Mouse (Mus musculus) right cerebral cortex, postnatal 14 days (tissue): ENCODE data around the gene Mtmr3.

Experiments
- DNase-seq: peaks from one replicate; pipeline ENCODE4 v3.0.0; 2022

Gene Mtmr3

DNA sequence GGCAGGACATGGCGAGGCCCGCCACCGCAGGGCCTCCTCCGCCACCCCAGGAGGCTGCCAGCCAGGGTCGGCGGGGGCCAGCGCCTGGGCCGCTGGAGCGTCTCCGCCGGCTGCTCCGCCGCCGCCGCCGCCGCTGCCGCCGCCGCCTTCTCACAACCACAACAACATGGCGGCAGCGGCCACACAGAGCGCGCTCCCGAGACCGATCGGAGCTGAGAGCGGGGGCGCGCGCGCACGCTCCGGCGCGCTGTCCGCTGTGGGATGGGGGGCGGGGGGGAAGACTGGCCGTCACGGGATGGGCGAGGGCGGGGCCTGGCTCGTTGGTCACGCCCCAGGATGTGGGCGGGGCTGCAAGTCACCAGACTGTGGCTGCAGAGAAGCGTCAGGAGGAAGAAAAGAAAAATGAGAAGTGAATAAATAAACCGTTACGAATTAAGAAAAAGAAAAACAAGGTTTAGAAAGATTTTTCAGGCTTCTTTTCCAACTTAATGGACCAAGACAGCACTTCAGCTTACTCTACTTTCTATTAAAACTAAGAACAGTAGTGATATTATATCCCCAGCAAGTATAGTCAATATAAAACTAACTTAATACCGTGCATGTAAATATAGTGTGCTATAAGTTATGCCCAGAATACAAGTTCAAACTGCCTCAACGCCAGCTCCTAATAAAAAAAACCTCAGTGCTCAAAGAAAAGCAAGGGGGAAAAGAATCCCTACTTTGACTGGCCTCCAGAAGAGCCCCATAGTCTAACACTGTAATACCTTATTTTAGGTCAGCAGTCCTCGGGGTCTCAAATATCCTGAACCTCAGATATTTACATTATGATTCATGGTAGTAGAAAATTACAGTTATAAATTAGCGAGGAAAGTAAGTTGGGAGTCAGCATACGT lies at the start of gene Mtmr3:
Gene Mtmr3 (minus strand): TSS at position 256 of the 893 bp plus-strand sequence.
- peak; percentile 92 for DNase-seq

DNA sequence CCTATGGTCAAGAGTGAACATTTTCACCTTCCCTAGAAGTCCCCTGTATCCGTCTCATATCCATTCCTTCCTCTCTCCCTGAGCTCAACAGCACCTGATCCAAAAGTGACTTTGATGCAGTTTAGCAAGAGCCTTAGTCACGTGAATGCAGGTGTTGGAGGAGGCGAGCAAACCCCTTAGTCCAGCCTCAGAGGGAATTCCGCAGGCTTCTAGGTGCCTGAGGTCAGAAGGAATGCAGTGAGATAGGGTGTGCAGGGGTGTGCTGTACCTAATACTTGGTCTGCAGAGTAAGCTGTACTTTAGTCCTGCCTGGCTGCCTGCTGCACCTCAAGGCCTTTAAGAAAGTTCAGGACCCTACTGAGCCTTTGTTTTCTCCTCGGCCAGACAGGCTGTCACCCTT lies 49.1 kb upstream of the Mtmr3 start:
- DNase-seq = no peak

DNA sequence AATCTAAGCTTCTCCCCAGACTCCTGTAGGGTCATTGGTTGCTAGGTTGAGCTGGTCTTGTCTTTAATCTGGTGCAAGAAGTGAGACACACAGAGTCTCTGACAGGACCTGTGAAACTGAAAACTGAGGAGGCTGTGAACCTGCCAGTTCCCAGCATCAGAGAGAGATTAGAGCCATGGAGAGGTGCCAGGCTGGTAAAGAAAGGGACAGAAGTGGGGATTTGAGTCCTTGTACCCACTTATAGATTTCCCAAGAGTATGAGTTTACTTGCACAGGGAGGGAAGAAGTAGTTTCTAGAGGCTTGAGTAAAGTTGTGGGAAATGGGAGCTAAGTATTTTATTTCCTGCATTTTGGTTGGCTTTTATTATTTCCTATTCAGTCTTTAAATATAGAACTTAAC lies 46.5 kb upstream of the Mtmr3 start:
- DNase-seq = no peak

DNA sequence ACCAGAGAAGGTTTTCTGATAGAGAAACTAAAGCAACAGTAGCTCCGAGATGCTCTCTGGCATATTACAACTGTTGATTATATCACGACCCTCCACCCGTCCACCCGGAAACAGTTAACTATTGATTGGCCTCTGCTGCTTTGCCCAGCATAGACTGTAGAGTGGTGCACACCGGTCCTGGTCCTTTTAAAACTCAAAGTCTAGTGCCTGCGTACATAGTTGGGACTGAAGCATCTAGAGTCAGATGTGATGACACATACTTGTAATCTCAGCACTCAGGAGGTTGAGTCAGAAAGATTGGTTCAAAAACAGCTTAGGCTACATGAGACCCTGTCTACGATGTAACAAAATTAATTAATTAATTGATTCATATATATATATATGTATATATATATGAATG lies 43.6 kb upstream of the Mtmr3 start:
- no peak for DNase-seq

DNA sequence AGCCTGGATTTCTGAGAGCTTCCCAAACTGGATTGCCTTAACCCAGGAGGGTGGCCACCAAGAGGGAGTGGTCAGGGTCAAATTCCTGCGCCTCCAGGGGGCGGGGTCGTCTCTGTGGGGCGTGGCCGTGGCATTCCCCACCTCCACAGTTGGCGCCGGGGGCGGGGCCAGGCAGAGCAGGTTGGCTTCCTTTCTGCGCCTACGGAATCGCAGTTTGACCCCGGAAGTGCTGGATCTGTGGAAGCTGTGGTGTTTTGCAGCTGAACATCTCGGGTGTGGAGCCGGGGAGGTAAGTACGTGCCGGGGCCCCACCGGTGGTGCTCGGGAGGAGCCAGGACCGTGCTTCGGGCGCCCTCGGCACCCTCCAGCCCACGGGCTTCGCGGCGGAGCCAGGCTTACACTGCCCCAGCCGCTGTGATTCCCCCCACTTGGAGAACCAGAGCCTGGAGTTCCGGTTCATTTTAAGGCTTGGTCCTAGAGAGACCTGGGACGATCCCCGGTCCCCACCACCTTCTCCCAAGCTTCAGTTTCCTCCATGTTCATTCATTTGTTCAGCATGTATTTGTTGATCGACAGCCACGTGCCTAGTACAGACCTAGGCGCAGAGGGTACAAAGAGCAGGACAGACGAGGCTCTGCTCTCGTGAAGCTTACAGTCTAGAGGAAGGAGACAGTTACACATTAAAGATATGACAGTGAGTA lies 43.0 kb upstream of the Mtmr3 start, which contains the start of gene Ascc2:
Gene Ascc2 (plus strand): TSS at position 214 of the 701 bp plus-strand sequence.
- DNase-seq = peak; percentile 86

DNA sequence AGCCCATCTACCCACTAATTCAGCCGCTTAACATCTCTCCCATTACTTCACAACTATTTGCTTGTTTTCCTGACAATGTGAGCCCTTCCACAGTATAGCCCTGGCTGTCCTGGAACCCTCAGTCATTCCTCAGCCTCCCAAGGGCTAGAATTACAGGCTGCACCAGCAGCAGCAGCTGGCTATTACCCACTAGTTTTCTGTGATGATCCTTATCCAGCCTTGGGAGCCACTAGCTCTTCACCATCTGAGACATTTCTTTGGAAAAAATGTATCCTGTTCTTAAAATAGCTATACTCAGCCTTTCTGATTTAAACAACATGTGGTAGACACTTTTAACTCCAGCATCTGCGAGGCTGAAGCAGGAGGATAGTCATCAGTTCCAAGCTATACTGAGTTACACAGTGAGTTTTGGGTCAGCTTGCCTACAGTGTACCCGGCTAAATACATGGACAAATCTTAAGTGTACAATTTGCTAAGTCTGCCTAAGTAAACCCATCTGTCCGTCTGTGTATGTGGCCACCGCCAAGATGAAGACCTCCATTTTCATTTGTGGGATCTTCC lies 42.2 kb upstream of the Mtmr3 start:
- DNase-seq = no peak

DNA sequence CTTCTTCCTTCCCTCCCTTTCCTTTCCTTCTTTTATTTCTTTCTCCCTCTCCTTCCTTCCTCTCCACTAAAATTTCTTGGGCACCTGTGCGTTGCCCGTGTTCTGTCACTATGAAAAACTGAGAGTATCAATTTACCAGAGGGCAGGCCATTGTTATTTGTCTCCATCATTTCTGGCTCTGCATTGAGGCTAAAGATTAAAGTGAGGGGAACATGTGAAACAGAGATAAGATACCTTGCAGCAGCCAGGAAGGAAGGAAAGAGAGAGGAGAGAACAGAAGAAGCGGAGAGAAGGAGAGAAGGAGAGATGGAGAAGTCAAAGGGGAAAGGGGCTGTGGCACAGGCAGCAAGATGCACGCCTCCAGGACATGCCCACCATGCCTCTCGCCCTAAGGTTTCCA lies 39.7 kb upstream of the Mtmr3 start:
- DNase-seq = no peak

DNA sequence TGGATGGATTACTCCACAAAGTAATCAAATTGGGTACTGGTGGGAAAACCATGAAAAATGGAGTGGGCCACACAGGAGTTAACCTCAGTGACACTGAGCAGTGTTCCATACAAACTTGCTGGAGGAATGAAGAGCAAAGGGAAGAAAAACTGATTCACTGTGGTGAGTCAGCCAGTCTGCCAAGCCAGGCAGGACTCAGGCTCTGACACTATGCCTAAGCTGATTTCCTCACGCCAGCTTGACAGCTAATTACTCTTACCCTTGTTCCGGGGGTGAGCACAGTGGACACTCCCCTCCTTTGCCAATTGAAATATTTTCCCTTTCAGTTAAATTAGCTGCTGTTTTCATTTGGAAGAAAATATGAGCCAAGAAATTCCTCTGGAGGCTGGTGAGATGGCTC lies 38.8 kb upstream of the Mtmr3 start:
- no peak for DNase-seq

DNA sequence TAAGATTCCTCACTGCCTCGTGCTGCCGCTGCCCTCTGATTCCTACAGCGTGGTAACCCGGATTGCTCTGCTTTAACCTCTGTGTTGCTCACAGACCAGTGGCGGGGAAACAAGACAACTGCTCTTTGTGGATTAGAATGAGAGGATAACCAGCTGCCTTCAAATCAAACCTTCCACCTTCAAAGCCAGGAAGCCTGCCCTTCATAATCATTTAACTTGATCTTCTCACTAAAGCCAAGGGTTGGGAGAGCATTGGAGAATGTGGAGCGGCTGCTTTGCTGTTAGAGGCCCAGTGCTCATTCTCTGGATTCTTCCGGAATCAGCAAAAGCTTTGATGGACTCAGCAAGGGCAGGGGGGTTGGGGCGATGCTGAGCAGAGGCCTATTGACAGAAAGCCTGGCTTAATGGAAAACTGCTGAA lies 35.2 kb upstream of the Mtmr3 start:
- DNase-seq = no peak

DNA sequence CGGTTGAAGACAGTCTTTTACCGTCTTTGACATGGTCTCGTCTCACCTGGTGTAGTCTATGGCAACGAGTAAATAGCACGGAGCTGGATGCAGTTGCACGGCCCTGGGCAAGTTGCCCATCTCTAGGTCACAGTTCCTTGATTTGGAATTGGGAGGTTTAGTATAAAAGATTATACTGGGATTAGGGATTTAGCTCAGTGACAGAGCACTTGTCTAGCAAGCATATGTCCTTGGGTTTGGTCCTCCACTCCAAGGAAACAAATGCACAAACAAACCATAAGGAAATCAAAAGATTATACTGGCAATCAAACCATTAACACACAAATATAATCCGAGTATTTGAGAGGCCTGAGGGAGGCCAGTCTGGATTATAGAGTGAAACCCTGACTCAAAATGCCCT lies 33.0 kb upstream of the Mtmr3 start:
- no peak for DNase-seq

DNA sequence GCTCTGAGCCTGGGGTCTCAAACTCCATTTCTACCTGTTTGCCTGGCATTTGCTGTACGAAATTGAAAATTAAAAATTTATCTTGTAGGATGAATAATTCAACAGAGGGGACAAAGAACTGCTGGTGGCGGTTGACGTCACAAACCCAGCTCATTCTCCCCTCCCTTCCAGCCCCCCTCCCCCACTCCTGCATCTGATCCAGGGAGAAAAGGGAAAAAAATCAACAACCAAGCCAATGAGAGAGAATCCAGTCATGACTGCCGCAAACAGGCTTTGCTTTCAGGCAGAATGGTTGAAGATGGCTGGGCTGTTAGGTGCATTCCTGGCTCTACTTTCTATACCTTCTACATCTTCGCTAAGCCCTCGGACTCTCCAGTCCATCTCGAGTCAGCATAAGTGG lies 31.3 kb upstream of the Mtmr3 start:
- DNase-seq = no peak

DNA sequence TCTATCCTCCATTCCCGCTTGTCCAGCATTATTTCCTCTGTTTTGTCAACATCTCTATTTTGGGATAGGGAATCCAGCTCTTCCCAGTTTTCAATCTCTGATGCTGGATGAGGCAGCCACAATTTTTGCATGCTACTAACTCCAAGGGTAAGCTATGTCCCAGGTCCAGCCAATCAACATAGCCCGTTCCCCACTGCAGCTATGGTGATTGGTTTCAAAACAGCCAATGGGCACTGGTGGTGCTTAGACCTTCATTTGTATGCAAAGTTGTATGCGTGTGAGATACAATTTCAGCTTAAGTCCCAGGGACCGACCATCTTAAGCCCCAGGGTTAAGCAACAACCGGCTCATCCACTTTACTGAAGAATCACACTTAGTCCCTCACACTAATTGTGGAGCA lies 28.3 kb upstream of the Mtmr3 start:
- DNase-seq = no peak

DNA sequence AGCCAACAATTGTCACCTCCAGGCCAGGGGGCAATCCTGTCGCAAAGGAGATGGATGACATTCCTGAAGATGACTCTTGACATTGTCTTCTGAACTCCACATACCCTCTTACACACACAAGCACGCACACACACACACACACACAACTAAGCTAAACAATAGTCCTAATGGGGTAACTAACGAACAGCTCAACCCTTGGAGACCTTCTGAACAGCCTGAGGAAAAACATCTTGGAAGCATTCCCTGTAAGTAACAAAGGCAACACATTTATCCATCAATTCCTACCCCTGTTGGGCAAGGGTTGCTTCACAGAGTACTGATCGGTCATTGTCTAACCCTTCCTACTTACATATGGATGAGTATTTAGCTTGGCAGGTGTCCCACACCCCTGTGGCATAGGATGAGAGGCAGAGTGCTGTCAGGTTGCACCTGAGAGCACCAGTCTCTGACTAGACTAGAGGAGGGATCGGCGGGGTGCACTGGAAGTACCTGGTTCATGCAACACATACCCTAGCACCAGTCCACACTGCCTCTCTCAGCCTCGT lies 27.9 kb upstream of the Mtmr3 start:
- DNase-seq = no peak

DNA sequence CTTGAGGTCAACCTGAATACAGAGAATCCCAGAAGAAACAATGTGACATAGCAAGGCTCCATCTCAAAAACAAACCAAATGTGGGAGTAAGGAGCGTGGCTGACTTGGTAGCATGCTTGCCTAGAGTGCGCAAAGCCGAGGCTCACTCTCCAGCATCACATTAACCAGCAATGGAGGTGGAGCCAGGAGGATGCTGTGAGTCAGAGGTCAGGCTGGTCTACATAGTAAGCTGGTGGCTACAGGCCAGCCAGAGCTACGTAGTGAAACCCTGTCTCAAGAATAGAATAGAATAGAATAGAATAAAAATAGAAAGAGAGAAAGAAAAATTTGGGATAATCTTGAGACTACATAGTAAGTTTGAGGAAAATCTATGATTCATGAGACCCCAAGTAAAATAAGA lies 27.2 kb upstream of the Mtmr3 start:
- no peak for DNase-seq

DNA sequence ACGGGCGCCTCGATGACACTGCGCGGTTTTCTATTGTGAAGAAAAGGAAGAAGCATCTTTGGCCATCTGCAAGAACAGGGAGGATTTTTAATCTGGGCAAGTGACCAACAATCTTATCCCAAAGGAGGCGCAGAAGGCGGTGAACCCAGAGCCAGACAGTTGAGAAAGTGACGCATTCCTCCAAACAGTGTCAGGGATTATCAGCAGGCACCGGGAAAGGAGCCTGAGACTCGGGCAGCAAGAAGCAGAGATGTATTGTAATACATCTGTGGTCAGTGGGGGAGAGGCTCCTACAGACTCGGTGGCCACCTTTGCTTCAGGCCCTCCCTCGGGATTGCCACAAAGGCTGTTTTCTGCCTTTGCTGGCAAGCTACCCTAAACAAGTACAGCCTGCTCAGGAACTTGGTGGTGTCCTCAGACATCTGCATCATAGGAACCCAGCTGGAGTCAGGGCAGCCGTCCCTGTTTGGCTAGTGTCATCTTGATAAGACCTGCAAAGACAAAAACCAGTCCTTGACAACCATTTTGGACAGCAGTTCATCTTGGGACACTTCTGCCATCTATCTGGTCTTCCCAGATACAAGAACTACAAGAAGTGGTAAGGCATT lies 25.9 kb upstream of the Mtmr3 start:
- DNase-seq = no peak

DNA sequence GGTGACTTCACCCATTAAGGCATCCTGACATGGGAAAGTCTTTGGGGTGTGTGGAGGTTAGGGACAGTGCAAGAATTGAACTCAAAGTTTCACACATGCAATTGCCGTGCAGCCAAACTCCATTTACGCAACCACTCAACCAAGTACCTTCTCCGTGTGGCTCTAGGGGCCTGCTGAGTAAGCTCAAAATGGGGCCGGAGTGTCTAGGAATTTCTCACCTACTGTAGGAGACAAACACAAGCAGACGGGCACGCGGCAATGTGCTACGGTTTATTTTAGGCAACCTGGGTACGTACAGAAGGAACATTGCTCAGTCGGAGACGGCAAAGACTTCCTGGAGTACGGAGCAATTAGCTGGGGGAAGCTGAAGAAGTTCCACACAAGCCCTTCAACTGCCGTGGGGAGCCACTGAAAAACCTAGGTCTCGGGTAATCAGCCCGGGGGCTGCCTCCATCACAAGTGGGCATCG lies 25.4 kb upstream of the Mtmr3 start, which contains the start of gene Gm11032:
Gene Gm11032 (plus strand): TSS at position 51 of the 469 bp plus-strand sequence.
- peak; percentile 34 for DNase-seq

DNA sequence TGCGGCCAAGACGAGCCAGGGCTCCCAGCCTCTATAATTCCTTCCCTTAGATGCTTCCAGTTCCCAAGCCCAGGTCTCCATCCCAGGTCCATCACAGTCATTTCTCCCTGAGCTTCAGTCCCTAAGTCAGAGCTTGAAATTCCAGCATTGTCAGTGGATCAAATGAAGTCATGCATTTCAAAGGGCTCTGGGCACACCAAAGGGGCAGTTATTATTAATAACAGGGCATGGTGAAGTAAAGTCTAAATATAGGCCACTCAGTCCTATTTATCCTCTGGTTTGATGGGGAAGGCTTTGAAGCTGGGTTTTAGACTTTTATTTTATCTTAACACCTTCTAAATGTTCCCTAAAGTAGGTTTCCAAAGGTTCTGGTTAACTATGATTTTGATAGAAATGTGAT lies 17.2 kb upstream of the Mtmr3 start:
- no peak for DNase-seq

DNA sequence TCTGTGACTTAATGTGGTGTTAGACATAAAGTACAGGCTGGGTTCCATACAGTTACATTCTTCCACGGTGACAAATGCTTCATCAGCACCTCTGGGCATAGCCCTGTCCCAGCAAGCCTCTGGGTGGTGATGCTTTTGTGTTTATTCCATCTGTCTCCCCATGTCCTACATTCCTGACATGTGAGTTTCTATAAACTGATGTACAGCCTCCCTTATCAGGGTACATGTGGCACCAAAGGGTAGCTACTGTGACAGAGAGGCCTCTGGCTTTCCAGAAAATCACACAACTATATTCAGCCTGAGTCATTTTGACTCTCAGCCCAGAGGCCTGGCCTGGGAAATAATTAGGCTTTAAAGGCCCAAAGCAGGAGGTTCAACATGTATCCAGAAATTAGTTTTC lies 11.9 kb upstream of the Mtmr3 start:
- DNase-seq = no peak

DNA sequence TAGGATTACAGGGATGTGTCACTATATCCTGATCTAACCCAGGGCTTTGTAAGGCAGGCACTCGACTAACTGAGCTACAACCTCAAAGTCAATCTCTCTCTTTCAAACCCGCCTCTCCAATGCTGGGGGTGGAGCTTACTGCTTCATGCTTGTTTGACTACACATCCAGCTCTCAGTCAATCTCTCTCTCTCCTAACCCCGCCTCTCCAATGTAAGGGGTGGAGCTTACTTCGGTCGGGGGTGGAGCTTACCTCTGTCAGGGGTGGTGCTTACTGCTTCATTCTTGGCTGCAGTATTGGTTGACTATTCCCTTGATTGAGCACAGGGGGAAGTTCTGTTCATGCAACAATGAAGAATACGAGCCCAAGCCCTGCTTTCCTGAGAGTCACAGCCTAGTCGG lies 10.8 kb upstream of the Mtmr3 start:
- no peak for DNase-seq

DNA sequence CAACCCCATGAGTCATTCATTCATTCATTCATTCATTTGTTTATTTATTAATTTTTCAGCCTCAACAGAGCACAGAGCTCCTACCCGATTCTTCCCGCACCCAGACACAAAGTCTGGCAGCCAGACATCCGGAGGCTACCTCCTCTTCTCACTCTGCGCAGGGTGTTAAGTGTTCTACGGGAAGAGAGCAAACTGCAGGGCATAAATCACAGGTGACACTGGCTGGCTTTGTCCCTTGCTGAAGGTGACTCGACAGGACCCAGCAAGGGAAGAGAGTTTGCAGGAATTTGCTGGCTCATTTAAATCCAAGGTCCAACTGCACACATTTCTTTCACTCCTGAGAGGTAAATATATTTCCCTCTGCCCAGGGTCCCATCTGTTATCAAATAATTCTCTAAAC lies 9.8 kb upstream of the Mtmr3 start:
- DNase-seq = no peak

DNA sequence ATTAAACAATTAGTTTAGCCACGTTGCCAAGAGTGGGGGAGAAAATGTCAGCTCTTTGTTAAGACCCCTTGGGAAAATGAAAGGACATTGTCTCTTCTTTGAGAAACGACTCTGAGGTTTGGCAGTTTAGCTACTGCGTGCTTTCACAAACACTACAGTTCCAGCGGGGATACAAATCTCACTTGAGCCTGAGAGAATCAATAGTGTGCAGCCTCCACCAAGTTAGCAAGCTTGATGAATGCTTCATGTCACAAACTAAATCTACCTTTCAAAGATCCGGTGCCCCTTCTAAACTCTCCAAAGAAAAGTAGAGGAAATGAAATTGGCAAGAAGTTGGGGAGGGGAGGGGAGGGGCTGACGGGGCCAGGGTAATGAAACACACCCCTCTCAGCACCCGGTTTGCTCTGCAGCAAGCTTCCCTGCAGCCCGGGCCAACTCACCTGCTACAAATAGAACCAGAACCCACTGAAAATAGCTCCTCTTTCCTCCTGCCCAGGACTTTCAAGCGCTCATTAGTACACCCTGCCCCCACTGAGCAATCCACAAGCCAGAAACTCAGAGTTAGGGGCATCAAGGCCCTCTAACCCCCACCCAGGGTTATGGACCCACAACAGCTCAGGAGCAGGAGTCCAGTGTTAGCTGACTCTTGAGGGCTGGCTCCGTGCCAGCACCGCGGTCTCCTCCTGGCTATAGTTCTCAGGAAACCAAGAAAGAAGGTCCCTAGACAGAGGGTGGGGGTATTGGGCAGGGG lies 8.2 kb upstream of the Mtmr3 start:
- peak; percentile 22 for DNase-seq

DNA sequence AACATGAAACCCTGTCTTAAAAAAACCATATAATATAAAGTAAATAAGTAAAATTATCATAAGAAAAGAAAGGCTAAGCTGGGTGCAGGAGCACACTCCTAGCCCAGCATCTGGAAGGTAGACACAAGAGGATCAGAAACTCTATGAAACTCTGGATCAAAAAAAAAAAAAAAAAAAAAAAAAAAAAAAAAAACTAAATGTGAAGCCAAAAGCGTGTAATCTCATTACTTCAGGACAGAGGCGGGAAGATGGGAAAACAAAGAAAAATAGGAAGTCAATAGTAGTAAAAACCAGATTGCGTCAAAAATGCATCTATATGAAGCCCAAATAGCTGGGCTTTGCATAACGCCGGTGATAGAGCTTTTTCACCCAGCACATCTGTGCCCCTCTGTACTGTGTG lies 7.2 kb upstream of the Mtmr3 start:
- no peak for DNase-seq
